Mouse (Mus musculus): ENCODE results near the gene D630003M21Rik.

The D630003M21Rik gene

GRCm38 (mm10) chr2:158228670-158229502 is at the start of gene D630003M21Rik:
Gene D630003M21Rik, minus strand, starts transcription at chr2:158229222.
- in situ Hi-C loops (cut with MboI; ENCODE audit: low sequenced_read_pairs), result no loop called here

- in situ Hi-C loops (cut with MboI; ENCODE audit: low sequenced_read_pairs), result no loop called here
These were observed 47.9 kb upstream of the D630003M21Rik start for GRCm38 (mm10) chr2:158276878-158277277.

- in situ Hi-C loops (cut with MboI; ENCODE audit: low sequenced_read_pairs), result no loop called here
These were observed 47.4 kb upstream of the D630003M21Rik start for GRCm38 (mm10) chr2:158276451-158276850.

- in situ Hi-C loops (cut with MboI; ENCODE audit: low sequenced_read_pairs), result no loop called here
These were observed 46.8 kb upstream of the D630003M21Rik start for GRCm38 (mm10) chr2:158275811-158276210.

GRCm38 (mm10) chr2:158275349-158275748 is 46.3 kb upstream of the D630003M21Rik start:
- in situ Hi-C loops (cut with MboI; ENCODE audit: low sequenced_read_pairs), result no loop called here

GRCm38 (mm10) chr2:158273646-158274045 is 44.6 kb upstream of the D630003M21Rik start:
- in situ Hi-C loops (cut with MboI; ENCODE audit: low sequenced_read_pairs), result no loop called here

- in situ Hi-C loops (cut with MboI; ENCODE audit: low sequenced_read_pairs), result no loop called here
These were observed 41.0 kb upstream of the D630003M21Rik start for GRCm38 (mm10) chr2:158270017-158270416.

- in situ Hi-C loops (cut with MboI; ENCODE audit: low sequenced_read_pairs), result no loop called here
These were observed 35.9 kb upstream of the D630003M21Rik start for GRCm38 (mm10) chr2:158264877-158265276.

- in situ Hi-C loops (cut with MboI; ENCODE audit: low sequenced_read_pairs), result no loop called here
These were observed 30.5 kb upstream of the D630003M21Rik start for GRCm38 (mm10) chr2:158259498-158259897.

- in situ Hi-C loops (cut with MboI; ENCODE audit: low sequenced_read_pairs), result no loop called here
These were observed 29.8 kb upstream of the D630003M21Rik start for GRCm38 (mm10) chr2:158258781-158259180.

- in situ Hi-C loops (cut with MboI; ENCODE audit: low sequenced_read_pairs), result no loop called here
These were observed 29.0 kb upstream of the D630003M21Rik start, which contains the start of gene Bpi for GRCm38 (mm10) chr2:158258005-158258418. Gene Bpi, plus strand, starts transcription at chr2:158258094.

- in situ Hi-C loops (cut with MboI; ENCODE audit: low sequenced_read_pairs), result no loop called here
These were observed 27.9 kb upstream of the D630003M21Rik start for GRCm38 (mm10) chr2:158256894-158257293.

- in situ Hi-C loops (cut with MboI; ENCODE audit: low sequenced_read_pairs), result no loop called here
These were observed 24.8 kb upstream of the D630003M21Rik start for GRCm38 (mm10) chr2:158253806-158254205.

- in situ Hi-C loops (cut with MboI; ENCODE audit: low sequenced_read_pairs), result no loop called here
These were observed 21.5 kb upstream of the D630003M21Rik start for GRCm38 (mm10) chr2:158250558-158250957.

- in situ Hi-C loops (cut with MboI; ENCODE audit: low sequenced_read_pairs), result no loop called here
These were observed 19.3 kb upstream of the D630003M21Rik start for GRCm38 (mm10) chr2:158248318-158248717.

GRCm38 (mm10) chr2:158247852-158248251 is 18.8 kb upstream of the D630003M21Rik start:
- in situ Hi-C loops (cut with MboI; ENCODE audit: low sequenced_read_pairs), result no loop called here

GRCm38 (mm10) chr2:158245072-158245817 is 16.2 kb upstream of the D630003M21Rik start:
- in situ Hi-C loops (cut with MboI; ENCODE audit: low sequenced_read_pairs), result no loop called here

- in situ Hi-C loops (cut with MboI; ENCODE audit: low sequenced_read_pairs), result no loop called here
These were observed 14.3 kb upstream of the D630003M21Rik start for GRCm38 (mm10) chr2:158243129-158243870.

- in situ Hi-C loops (cut with MboI; ENCODE audit: low sequenced_read_pairs), result no loop called here
These were observed 13.3 kb upstream of the D630003M21Rik start for GRCm38 (mm10) chr2:158242170-158242896.

- in situ Hi-C loops (cut with MboI; ENCODE audit: low sequenced_read_pairs), result no loop called here
These were observed 12.2 kb upstream of the D630003M21Rik start for GRCm38 (mm10) chr2:158241126-158241738.
